Mouse (Mus musculus) liver, adult 2 months (tissue): Measurements from ENCODE around the gene Plcxd3.

ENCODE experiments used
- CTCF ChIP-seq: fragments of 200-500 bp; IDR thresholded peaks from 2 replicates; pipeline ENCODE4 v1.5.1; 2011; ENCODE audit warnings: low read depth, low read length, control low read depth
- POLR2A ChIP-seq: fragments of 200-500 bp; IDR thresholded peaks from 2 replicates; pipeline ENCODE4 v1.6.1; 2011; ENCODE audit warnings: low read length, control low read depth; ENCODE audit not compliant: insufficient read depth; ENCODE audit errors: extremely low read depth

- no peak for TF ChIP-seq CTCF
- no peak for TF ChIP-seq POLR2A
Observed at GRCm38 (mm10) chr15:4348816-4349553, 26.3 kb upstream of the Plcxd3 start.
